Mouse (Mus musculus): ENCODE measurements at regions not wholly inside any gene's neighbourhood (a gene's known extent, or its start where the extent isn't known, plus 50 kb on each side); places are given as distances from the start of the nearest gene placed in this dataset.
"Not testable (repeated sequence)": the region's sequence is repeated elsewhere in the genome, so short reads cannot be mapped to it uniquely, and the experiment has no call there.

- DNase-seq = peak; percentile 24
Observed at GRCm38 (mm10) chr12:46398875-46399652, 419.7 kb downstream of the Nova1 start.

- no peak for DNase-seq
Observed at GRCm38 (mm10) chr12:46395245-46395644, 423.5 kb downstream of the Nova1 start.

DNA sequence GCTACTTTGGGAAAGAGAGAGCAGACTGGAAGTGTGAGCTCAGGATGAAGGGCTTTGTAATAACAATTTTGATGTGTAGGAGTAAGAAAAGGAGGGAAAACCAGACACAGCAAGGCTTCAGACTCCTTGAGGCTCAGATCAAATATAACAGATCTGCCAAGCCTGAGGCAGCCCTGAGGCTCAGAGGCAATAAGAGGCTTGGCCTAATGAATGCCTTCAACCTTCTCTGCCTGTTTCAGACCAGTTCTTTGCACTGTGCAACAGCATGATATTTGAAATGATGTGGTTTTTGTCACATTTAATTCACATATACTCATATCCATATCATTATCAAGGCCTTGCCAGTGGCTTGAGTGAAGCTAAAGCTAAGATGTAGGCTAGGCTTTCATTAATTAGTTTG is 425.0 kb downstream of the Nova1 start:
- DNase-seq = no peak

- DNase-seq = no peak
Observed at GRCm38 (mm10) chr12:46378914-46379313, 439.8 kb downstream of the Nova1 start.

- DNase-seq = no peak
Observed at GRCm38 (mm10) chr12:46371747-46372146, 447.0 kb downstream of the Nova1 start.

DNA sequence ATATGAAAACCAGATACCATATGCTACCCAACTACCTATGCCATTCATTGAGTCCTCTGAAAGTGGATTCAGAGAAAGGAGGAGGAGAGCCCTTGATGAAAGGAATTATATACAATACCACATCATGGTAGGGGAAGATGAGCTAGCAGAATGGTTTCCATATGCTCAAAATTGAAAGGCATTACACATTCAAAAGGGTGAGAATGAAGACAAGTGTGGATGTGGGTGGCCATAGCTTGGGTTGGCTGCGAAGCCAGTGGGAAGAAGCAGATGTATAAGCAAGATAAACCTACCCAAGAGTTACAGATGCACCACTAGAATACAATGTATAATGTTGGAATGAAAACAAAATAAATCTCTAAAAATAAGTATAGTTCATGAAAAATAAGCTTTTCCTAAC is 485.4 kb downstream of the Nova1 start:
- no peak for DNase-seq

GRCm38 (mm10) chr12:46327865-46328264 is 490.9 kb downstream of the Nova1 start:
- no peak for DNase-seq

- DNase-seq = no peak
Observed at GRCm38 (mm10) chr12:46323276-46323675, 495.5 kb downstream of the Nova1 start.

DNA sequence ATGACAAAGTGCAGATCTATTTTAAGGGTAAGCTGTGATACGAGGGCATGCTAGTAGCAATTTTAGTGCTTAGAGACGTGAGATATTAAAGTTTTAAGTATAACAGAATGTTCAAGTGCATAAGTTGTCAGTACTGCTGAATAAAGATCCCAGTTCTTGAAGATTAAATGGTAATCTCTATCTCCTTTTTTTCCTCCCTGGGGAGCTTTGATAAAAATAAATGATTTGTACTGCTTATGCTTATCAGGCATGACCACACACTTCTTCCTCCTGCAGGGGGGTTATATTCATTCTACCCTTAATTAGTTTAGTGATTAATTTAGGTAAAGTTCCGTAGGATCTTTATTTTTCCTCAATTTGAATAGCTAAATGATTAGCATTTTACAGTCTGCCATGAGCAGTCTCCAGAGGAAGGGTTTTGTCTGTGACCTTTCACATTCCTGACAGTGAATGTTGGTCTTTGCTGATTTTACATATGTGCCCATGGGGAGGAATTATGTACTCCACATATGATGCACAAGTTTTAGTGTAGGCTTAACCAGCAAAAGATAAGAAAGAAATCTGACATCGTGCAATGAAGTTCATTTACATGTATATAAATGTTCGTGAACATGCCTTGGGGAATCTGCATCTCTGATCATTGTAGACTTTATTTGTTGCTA is 515.5 kb downstream of the Nova1 start:
- DNase-seq = no peak

- DNase-seq = no peak
Observed at GRCm38 (mm10) chr12:46298926-46299325, 519.8 kb downstream of the Nova1 start.

- DNase-seq = no peak
Observed at GRCm38 (mm10) chr12:46284519-46284918, 534.2 kb downstream of the Nova1 start.

DNA sequence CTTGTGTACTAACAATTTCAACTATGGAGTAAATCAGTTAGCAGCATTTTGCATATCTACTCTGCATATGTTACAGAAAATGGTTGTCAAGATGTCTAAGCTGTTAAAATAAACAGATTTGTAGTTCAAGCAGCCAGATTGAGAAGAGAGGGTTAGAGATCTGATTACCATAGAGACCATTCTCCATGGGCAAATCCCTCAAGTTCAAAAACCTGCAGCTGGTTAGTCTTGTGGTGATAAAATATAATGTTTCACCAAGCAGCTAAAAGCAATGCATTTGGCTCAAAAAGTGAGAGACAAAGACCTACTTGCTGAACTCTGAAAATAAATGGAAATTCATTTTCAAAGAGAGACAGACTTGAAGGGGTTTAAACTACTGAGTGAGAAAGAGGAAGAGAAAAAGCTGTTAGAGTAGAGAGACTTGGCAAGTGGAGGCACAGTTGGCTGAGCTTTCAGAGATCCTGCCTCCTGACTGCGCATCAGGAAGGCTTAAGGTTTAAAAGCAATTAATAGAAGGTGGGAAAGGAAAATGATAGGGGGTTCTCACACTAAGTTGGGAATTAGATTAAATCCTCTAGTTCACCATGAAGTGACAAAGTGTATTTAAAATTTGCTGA is 570.2 kb downstream of the Nova1 start:
- no peak for DNase-seq

GRCm38 (mm10) chr12:46244925-46245324 is 573.8 kb downstream of the Nova1 start:
- DNase-seq = no peak

DNA sequence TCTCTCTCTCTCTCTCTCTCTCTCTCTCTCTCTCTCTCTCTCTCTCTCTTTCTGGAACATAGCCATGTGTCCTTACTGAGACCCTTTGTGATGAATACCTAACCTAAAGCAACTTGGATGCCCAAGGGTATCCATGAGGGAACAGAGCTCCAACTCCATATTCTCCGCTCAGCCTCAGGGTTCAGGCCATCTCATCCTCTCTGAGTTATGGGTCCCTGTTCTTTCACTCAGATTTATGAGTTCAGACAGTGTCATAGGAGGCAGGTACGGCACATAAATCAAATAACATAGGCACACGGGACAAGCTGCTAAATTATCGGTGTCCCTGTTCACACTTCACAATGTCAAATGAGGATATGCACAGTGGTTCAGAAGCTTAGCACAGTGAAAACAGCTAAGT is 586.4 kb downstream of the Nova1 start:
- no peak for DNase-seq

- DNase-seq = not testable (repeated sequence)
Observed at GRCm38 (mm10) chr12:46215328-46215727, 603.4 kb downstream of the Nova1 start.

GRCm38 (mm10) chr12:46199076-46199475 is 619.7 kb downstream of the Nova1 start:
- DNase-seq = no peak

GRCm38 (mm10) chr12:46197482-46198101 is 621.1 kb downstream of the Nova1 start:
- DNase-seq = no peak

- DNase-seq = no peak
Observed at GRCm38 (mm10) chr12:46194173-46194572, 624.6 kb downstream of the Nova1 start.

All from adrenal gland, postnatal 14 days (tissue).